Mouse (Mus musculus): ENCODE data around the gene Nxpe4. TPM values are rescaled to one million over a fixed set of nuclear protein-coding genes. Genes with fewer than 3 reads are reported as not detected.
"Not testable (repeated sequence)": the region's sequence is repeated elsewhere in the genome, so short reads cannot be mapped to it uniquely, and the experiment has no call there.

Nxpe4 gene
- 7.1 and 7.9 TPM in 2 replicates for polyA plus RNA-seq (2015; fragmentation: Nextera tagmentation; extraction: Ambion mirVana)

DNA sequence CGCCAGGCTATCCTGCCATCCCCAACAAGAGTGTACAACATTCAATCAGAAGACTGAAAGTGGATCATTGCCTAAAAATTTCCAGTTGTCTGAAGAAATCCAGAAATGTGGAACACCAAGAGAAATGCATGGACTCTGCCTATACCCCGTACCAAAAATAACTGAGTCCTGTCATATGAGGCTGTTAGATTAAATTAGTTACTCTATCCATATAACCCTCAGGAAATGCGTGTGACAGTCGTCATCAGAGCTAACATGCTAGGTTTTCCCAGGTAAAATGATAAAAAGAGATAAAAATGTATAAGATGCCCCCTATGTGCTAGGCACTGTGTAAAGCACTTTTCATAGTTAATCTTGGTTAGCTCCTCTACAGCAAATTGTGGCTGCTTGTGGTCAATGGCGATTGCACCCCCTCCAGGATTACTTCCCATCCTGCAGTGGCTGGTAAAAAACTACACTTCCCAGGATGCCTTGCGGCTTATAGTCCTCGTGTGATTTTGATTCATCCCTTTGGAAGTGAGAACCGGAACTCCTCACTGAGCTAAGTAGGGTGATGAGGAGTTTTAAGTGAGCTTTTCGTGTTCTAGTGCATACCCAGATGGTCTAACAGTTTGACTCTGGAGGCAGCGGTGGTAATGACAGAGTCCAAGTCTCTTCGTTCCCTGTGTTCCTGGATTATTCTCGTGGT lies at the start of gene Nxpe4:
Nxpe4 (plus strand) TSS at position 519 of the 688 bp plus-strand sequence.
- peaks cover 11% of the 10 kb centered on the region for H3K4me1 ChIP-seq
- H3K4me3 ChIP-seq: peak within 1 kb of the TSS; percentile 47
- WGBS: 29% methylated on average over 12 of the region's 12 CpGs
- 0 out of 2 replicates have a peak, but pooled peaks have one; percentile 44 for ATAC-seq (ENCODE audit: insufficient number of reproducible peaks, low FRiP score, low TSS enrichment, low read depth)
- H3K27me3 ChIP-seq: no peaks in the 10 kb centered on the region
- H3K4me2 ChIP-seq: peak within 1 kb of the TSS; percentile 52
- H3K9me3 ChIP-seq: no peaks in the 10 kb centered on the region
- peak within 1 kb of the TSS; percentile 17; the same call in 1 of the 2 replicates for H3K9ac ChIP-seq
- H3K27ac ChIP-seq: no peak within 1 kb of the TSS
- no peaks in the 10 kb centered on the region for H3K36me3 ChIP-seq

DNA sequence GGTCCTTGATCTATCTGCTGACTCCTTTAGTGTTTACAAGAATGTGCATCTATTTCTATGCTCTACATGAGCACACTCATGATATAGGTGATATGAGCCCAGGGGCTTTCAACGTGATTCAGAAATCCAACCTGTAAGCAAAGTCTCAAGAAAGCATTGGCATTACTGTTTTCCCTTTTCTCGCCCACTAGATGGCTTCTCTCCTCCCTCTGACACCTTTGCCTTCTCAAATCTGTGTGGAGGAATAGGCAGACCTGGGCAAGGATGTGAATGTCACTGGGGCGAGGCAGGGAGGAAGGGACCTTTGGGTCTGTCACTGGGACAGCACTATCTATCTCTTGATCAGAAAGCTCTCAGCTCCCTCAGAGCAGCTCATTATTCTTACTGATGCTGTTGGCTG lies 35.0 kb upstream of the Nxpe4 start:
- ATAC-seq (ENCODE audit: insufficient number of reproducible peaks, low FRiP score, low TSS enrichment, low read depth): no peak

DNA sequence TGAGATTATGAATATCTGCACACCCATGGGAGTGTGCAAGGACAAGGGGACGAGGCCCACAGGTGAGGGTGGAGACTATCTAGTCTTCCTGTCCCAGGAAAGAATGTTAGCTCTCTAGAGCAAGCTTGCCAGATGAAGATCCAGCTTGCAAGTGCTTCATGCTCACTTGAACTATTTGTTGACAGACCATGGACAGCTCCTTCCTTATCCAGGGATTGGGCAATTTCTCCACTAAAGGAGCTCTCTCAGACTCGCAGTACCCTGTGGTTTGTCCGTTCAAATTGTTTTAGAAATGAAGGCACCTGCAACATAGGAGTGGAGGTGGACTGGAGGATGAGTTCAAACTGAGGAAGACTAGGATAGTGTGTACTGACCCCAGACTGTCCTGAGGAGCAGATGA lies 24.3 kb upstream of the Nxpe4 start:
- Histone ChIP-seq H3K9ac (no peak overlapping the region), H3K9me3 (no peaks in the 10 kb centered on the region), H3K4me2 (no peak overlapping the region), H3K4me1 (no peaks in the 10 kb centered on the region), H3K36me3 (no peaks in the 10 kb centered on the region), H3K27ac (no peak overlapping the region), H3K4me3 (no peak overlapping the region), H3K27me3 (no peaks in the 10 kb centered on the region; the same call in 1 of the 2 replicates)
- 13% methylated on average over 3 of the region's 3 CpGs for WGBS
- no peak for ATAC-seq (ENCODE audit: insufficient number of reproducible peaks, low FRiP score, low TSS enrichment, low read depth)

More for the DNA sequence above, 35.0 kb upstream of the Nxpe4 start:
- H3K4me1 ChIP-seq: no peaks in the 10 kb centered on the region
- no peak overlapping the region for H3K4me3 ChIP-seq
- H3K4me2 ChIP-seq: no peak overlapping the region
- no peaks in the 10 kb centered on the region for H3K36me3 ChIP-seq
- no peaks in the 10 kb centered on the region for H3K9me3 ChIP-seq
- 32% methylated on average over 3 of the region's 3 CpGs for WGBS
- no peaks in the 10 kb centered on the region for H3K27me3 ChIP-seq
- H3K9ac ChIP-seq: no peak overlapping the region
- no peak overlapping the region for H3K27ac ChIP-seq

GRCm38 (mm10) chr9:48140485-48141411 lies 21.1 kb upstream of the Nxpe4 start:
- no peak for ATAC-seq (ENCODE audit: insufficient number of reproducible peaks, low FRiP score, low TSS enrichment, low read depth)
- no peaks in the 10 kb centered on the region for H3K9me3 ChIP-seq

GRCm38 (mm10) chr9:48142646-48143045 lies 19.2 kb upstream of the Nxpe4 start:
- H3K4me2 ChIP-seq: no peak overlapping the region
- H3K9me3 ChIP-seq: no peaks in the 10 kb centered on the region
- H3K4me1 ChIP-seq: no peaks in the 10 kb centered on the region
- no peaks in the 10 kb centered on the region; the same call in 1 of the 2 replicates for H3K27me3 ChIP-seq
- H3K36me3 ChIP-seq: no peaks in the 10 kb centered on the region
- 79% methylated on average over 6 of the region's 6 CpGs for WGBS
- ATAC-seq (ENCODE audit: insufficient number of reproducible peaks, low FRiP score, low TSS enrichment, low read depth): no peak
- H3K27ac ChIP-seq: no peak overlapping the region
- no peak overlapping the region for H3K9ac ChIP-seq
- H3K4me3 ChIP-seq: no peak overlapping the region

More at GRCm38 (mm10) chr9:48140485-48141411, 21.1 kb upstream of the Nxpe4 start:
- no peaks in the 10 kb centered on the region for H3K36me3 ChIP-seq
- H3K9ac ChIP-seq: no peak overlapping the region
- no peak overlapping the region for H3K27ac ChIP-seq
- H3K27me3 ChIP-seq: no peaks in the 10 kb centered on the region; the same call in 1 of the 2 replicates
- H3K4me1 ChIP-seq: no peaks in the 10 kb centered on the region
- H3K4me2 ChIP-seq: no peak overlapping the region
- H3K4me3 ChIP-seq: no peak overlapping the region
- WGBS: 31% methylated on average over 8 of the region's 8 CpGs

DNA sequence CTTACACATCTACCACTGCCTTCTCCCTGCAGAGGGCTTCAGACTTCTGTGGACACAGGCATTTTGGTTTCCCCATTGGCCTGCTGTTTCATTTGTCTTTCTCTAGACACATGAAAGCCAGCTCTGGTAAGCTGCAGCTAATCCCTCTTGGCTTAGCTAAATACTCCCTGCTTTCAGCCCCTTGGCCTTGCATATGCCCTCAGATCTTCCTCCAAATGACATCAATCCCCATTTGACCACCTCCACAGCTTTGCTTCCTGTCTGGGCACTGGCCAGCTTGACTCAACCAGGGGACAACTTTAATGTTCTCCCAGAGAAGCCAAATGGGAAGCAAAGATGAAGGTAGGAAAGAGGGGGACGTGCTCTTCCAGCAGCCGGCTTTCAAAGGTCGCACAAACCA lies 15.1 kb upstream of the Nxpe4 start:
- WGBS: 70% methylated on average over 3 of the region's 3 CpGs

GRCm38 (mm10) chr9:48166531-48166930 lies 4.7 kb downstream of the Nxpe4 start:
- not testable (repeated sequence) for ATAC-seq (ENCODE audit: insufficient number of reproducible peaks, low FRiP score, low TSS enrichment, low read depth); H3K36me3 ChIP-seq; H3K9me3 ChIP-seq; H3K4me3 ChIP-seq; H3K9ac ChIP-seq; H3K27me3 ChIP-seq; H3K4me2 ChIP-seq
- Histone ChIP-seq H3K27ac (peak overlapping the region; percentile 2; the same call in 1 of the 2 replicates), H3K4me1 (peaks cover 11% of the 10 kb centered on the region)
- WGBS: 42% methylated on average over 6 of the region's 6 CpGs

More for the DNA sequence above, 15.1 kb upstream of the Nxpe4 start:
- H3K4me3 ChIP-seq: no peak overlapping the region
- H3K36me3 ChIP-seq: no peaks in the 10 kb centered on the region
- no peaks in the 10 kb centered on the region for H3K9me3 ChIP-seq
- H3K4me1 ChIP-seq: no peaks in the 10 kb centered on the region
- H3K27me3 ChIP-seq: no peaks in the 10 kb centered on the region
- no peak for ATAC-seq (ENCODE audit: insufficient number of reproducible peaks, low FRiP score, low TSS enrichment, low read depth)
- H3K4me2 ChIP-seq: no peak overlapping the region
- no peak overlapping the region for H3K27ac ChIP-seq
- H3K9ac ChIP-seq: no peak overlapping the region

- Histone ChIP-seq H3K4me2 (no peak overlapping the region), H3K9me3 (no peaks in the 10 kb centered on the region), H3K36me3 (no peaks in the 10 kb centered on the region), H3K4me1 (no peaks in the 10 kb centered on the region), H3K27ac (no peak overlapping the region), H3K4me3 (no peak overlapping the region), H3K9ac (no peak overlapping the region), H3K27me3 (no peaks in the 10 kb centered on the region)
- no peak for ATAC-seq (ENCODE audit: insufficient number of reproducible peaks, low FRiP score, low TSS enrichment, low read depth)
- WGBS: 58% methylated on average over 1 of the region's 1 CpGs
Observed at GRCm38 (mm10) chr9:48176764-48177163, 14.9 kb downstream of the Nxpe4 start.

- ATAC-seq (ENCODE audit: insufficient number of reproducible peaks, low FRiP score, low TSS enrichment, low read depth): no peak
- WGBS: 73% methylated on average over 7 of the region's 7 CpGs
- H3K4me3 ChIP-seq: no peak overlapping the region
- no peak overlapping the region for H3K27ac ChIP-seq
- no peak overlapping the region for H3K9ac ChIP-seq
- no peak overlapping the region for H3K4me2 ChIP-seq
- no peaks in the 10 kb centered on the region for H3K9me3 ChIP-seq
- no peaks in the 10 kb centered on the region for H3K27me3 ChIP-seq
- H3K4me1 ChIP-seq: peaks cover 3% of the 10 kb centered on the region; the same call in 1 of the 2 replicates
- H3K36me3 ChIP-seq: no peaks in the 10 kb centered on the region
Observed at GRCm38 (mm10) chr9:48181300-48181699, 19.5 kb downstream of the Nxpe4 start.

DNA sequence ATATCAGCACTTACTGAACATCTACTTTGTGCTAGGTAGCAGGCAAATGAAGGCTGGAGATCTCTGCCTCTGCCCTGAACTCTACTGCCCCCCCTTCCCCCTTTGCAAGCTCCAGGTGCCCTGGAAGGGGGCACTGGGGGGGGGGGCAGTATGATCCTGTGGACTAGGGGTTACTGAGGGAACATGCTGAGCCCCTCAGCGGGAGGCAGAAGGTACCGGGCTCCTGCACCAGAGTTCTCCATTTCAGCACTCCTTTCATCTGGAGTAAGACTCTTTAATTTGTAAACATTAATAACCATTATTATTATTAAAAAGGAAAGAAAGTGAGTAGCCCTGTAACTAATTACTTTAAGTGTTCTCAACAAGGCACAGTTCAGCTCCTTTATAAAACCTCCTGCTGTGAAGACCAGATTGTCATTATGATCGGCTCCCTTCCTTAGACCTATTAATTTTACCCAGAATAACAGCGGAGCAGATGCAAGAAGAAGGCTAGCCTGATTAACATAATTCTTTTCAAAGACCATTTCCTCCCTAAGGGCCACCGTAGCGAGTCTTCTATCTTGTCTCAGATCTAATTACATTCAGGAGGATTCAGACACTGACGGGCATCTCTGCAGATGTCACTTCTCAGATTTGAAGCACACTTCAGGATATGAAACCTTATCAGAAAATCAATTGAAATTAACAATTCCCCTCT lies 21.0 kb downstream of the Nxpe4 start:
- H3K4me3 ChIP-seq: no peak overlapping the region
- 32% methylated on average over 7 of the region's 7 CpGs for WGBS
- H3K4me2 ChIP-seq: no peak overlapping the region
- no peaks in the 10 kb centered on the region for H3K27me3 ChIP-seq
- ATAC-seq (ENCODE audit: insufficient number of reproducible peaks, low FRiP score, low TSS enrichment, low read depth): no peak
- no peak overlapping the region for H3K9ac ChIP-seq
- H3K4me1 ChIP-seq: peaks cover 3% of the 10 kb centered on the region; the same call in 1 of the 2 replicates
- no peaks in the 10 kb centered on the region for H3K36me3 ChIP-seq
- H3K9me3 ChIP-seq: no peaks in the 10 kb centered on the region
- no peak overlapping the region for H3K27ac ChIP-seq

DNA sequence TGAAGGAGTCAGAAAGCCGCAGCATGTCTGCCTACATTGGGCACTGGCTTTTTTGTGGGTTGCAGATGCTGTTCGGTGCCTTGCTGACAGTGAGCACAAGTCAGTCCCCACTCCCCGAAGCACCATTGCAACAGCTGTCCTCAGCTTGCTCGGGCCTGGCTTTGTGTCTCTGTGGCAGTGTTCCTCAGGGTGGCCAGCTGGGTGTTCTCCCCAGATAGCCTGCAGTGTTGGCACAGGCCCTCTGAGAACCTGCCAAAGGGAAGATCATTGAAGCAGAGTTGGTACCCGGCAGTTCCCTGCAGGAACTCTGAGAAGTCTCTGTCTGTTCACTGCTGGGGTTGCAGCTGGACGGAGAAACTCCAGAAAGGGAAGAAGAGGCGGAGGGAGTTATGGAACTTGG lies 22.5 kb downstream of the Nxpe4 start:
- H3K4me1 ChIP-seq: peaks cover 3% of the 10 kb centered on the region; the same call in 1 of the 2 replicates
- H3K9me3 ChIP-seq: no peaks in the 10 kb centered on the region
- 71% methylated on average over 7 of the region's 7 CpGs for WGBS
- ATAC-seq (ENCODE audit: insufficient number of reproducible peaks, low FRiP score, low TSS enrichment, low read depth): no peak
- H3K4me2 ChIP-seq: no peak overlapping the region
- H3K9ac ChIP-seq: no peak overlapping the region
- no peaks in the 10 kb centered on the region for H3K27me3 ChIP-seq
- H3K27ac ChIP-seq: no peak overlapping the region
- no peaks in the 10 kb centered on the region for H3K36me3 ChIP-seq
- no peak overlapping the region for H3K4me3 ChIP-seq
